Mouse (Mus musculus) liver, embryonic 12.5 days (tissue): ENCODE data around the gene Asgr1. TPM values are rescaled to one million over a fixed set of nuclear protein-coding genes. Genes with fewer than 3 reads are reported as not detected.

Source experiments
- ATAC-seq: fragments of 200-750 bp; cut with Nextera tagmentation; 2 replicates; pipeline ENCODE4 v1.8.0; 2017; ENCODE audit warnings: moderate number of reproducible peaks, mild to moderate bottlenecking, moderate library complexity
- H3K27ac ChIP-seq: fragments of 300-500 bp; sonication (generic); 2 replicates; pipeline ENCODE4 v1.5.1; 2016; ENCODE audit warnings: mild to moderate bottlenecking
- H3K27me3 ChIP-seq: fragments of 300-500 bp; sonication (generic); replicated peaks from 2 replicates; pipeline ENCODE4 v1.6.1; 2016; ENCODE audit warnings: mild to moderate bottlenecking, moderate library complexity
- H3K36me3 ChIP-seq: fragments of 300-500 bp; sonication (generic); 2 replicates; pipeline ENCODE4 v1.6.1; 2016; ENCODE audit warnings: mild to moderate bottlenecking, moderate library complexity
- H3K4me1 ChIP-seq: fragments of 300-500 bp; sonication (generic); 2 replicates; pipeline ENCODE4 v1.6.1; 2016
- H3K4me2 ChIP-seq: fragments of 300-500 bp; sonication (generic); 2 replicates; pipeline ENCODE4 v1.6.1; 2016; ENCODE audit warnings: mild to moderate bottlenecking, moderate library complexity
- H3K4me3 ChIP-seq: fragments of 300-500 bp; sonication (generic); 2 replicates; pipeline ENCODE4 v1.5.1; 2016; ENCODE audit warnings: mild to moderate bottlenecking, moderate library complexity
- H3K9ac ChIP-seq: fragments of 300-500 bp; sonication (generic); 2 replicates; pipeline ENCODE4 v1.6.1; 2016; ENCODE audit warnings: mild to moderate bottlenecking, moderate library complexity
- H3K9me3 ChIP-seq: fragments of 300-500 bp; sonication (generic); replicated peaks from 2 replicates; pipeline ENCODE4 v1.6.1; 2016; ENCODE audit warnings: mild to moderate bottlenecking, moderate library complexity
- WGBS: fragments of 180-500 bp; shearing (Covaris S2); methylation state at CpG from one replicate; pipeline ENCODE4 v1.1.7; 2016; ENCODE audit not compliant: insufficient replicate concordance; 5-methylcytosine and 5-hydroxymethylcytosine counted together
- polyA plus RNA-seq: library from polyadenylated mRNA; unstranded; fragments of >200 nt; fragmentation: Nextera tagmentation; extraction: Ambion mirVana; gene quantifications from 2 replicates; pipeline ENCODE4 v1.2.1, GENCODE M21; 2016

Gene Asgr1
- polyA plus RNA-seq, 1 experiment from 2014 or later, result 0.63 TPM

GRCm38 (mm10) chr11:70017199-70017767 is 36.6 kb upstream of the Asgr1 start:
- 46% methylated on average over 7 of the region's 7 CpGs for WGBS
- ATAC-seq, result no peak
- no peaks in the 10 kb centered on the region for H3K9me3 ChIP-seq
- no peak overlapping the region for H3K4me2 ChIP-seq
- peaks cover 69% of the 10 kb centered on the region for H3K4me1 ChIP-seq
- H3K27me3 ChIP-seq, result peaks cover 4% of the 10 kb centered on the region; the same call in 1 of the 2 replicates
- H3K27ac ChIP-seq, result no peak overlapping the region
- peaks cover 18% of the 10 kb centered on the region for H3K36me3 ChIP-seq
- no peak overlapping the region for H3K4me3 ChIP-seq
- H3K9ac ChIP-seq, result no peak overlapping the region

DNA sequence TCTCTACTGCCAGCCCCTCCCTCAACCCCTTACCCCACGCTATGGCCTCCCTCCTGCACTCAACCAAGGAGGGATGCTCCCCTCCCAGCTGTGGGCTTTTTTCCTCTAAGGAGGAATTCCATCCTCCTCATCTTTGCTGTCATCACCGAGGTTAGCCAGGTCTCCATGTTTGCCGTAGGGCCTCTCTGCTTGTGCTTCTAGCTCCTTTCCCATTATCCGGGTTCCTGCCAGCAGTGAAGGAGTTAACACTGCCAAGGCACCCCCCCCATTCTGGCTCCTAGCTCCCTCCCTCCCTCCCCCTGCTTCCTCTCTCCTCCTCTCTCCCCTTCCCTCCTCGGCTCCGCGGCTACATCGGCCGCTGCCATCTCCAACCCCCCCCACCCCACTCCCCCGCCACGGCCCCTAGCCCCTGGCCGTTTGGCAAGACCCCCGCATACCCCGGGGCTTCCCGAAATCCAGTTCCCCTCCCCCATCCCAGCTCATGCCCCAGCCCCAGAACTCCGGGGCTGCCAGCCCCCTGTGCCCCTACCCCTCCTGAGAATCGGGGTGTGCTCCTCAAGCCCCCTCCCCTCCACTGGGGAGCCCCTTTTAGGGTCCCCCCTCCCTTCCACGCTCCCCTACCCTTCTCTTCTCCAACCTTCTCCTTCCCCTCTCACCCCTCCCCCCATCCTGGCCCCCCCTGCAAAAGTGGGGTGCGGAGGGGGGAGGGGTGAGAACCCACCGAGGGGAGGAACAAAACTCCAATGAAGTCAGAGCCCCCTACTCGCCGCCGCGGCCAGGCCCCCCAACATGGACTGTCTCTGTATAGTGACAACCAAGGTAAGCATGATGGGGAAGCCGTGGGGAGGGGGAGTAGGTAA is 35.5 kb upstream of the Asgr1 start:
- Histone ChIP-seq H3K27ac (peak overlapping the region; percentile 65), H3K4me2 (peak overlapping the region; percentile 71), H3K9me3 (no peaks in the 10 kb centered on the region), H3K4me3 (peak overlapping the region; percentile 52), H3K4me1 (peaks cover 78% of the 10 kb centered on the region), H3K27me3 (peaks cover 15% of the 10 kb centered on the region), H3K9ac (peak overlapping the region; percentile 62), H3K36me3 (peaks cover 7% of the 10 kb centered on the region)
- no peak for ATAC-seq
- 3% methylated on average over 25 of the region's 25 CpGs for WGBS

DNA sequence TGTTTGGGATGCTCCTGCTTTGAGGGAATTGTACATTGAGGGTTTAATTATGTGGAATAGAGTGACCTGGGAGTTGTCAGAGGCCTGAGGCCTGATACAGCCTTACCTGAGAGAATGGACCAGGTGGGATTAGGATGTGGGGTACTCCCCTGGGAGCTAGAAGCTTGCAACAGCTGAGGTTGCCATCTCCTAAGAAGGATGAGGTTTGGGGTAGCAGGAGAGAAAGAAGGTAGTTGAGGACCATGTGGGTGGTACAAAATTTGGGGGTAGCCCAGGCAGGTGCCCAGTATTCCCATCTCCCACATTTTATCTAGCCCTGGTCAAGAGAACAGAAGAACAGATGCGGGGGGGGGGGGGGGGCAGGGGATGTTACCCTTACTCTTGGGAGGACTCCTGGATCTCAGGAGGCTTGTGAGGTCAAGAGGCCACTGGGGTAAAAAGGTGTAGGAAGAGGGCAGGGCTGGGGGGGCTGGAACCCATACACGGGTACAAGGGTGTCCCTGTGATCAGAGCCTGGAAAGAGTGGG is 34.3 kb upstream of the Asgr1 start:
- H3K4me2 ChIP-seq, result peak overlapping the region; percentile 71
- H3K4me1 ChIP-seq, result peaks cover 81% of the 10 kb centered on the region
- no peak overlapping the region for H3K9ac ChIP-seq
- H3K27ac ChIP-seq, result peak overlapping the region; percentile 54; the same call in 1 of the 2 replicates
- peaks cover 26% of the 10 kb centered on the region for H3K27me3 ChIP-seq
- H3K9me3 ChIP-seq, result no peaks in the 10 kb centered on the region
- no peak overlapping the region for H3K4me3 ChIP-seq
- no peaks in the 10 kb centered on the region for H3K36me3 ChIP-seq
- 29% methylated on average over 2 of the region's 2 CpGs for WGBS
- no peak for ATAC-seq

DNA sequence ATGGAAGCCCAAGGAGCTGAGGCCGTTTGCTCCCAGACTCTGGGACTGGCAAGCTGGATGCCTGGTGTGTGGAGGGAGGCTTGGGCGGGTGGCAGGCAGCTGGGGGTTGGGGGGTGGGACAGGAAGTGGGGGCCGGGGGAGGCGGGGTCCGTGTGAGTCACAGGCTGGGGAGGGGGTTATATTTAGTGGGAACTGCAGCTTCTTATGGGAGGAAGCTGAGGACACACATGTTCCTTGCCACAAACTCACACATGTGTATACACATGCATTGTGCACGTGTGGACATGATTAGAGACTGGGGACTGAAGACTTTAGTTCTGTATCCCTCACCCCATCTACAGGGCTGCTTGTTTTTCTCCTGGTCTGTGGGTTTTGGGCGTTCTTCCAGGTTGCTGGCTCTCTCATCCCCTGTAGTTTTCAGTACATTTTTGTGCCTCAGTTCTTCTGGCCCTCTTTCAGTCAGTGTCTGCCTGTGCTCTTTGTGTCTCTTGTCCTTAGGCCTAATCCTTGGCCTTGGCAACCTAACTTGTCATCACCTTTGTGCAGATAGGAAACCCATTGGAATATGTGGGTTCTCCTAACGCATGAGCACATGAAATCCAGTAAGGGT is 33.8 kb upstream of the Asgr1 start:
- Histone ChIP-seq H3K9ac (no peak overlapping the region), H3K9me3 (no peaks in the 10 kb centered on the region), H3K27me3 (peaks cover 32% of the 10 kb centered on the region), H3K4me1 (peaks cover 76% of the 10 kb centered on the region), H3K27ac (peak overlapping the region; percentile 54), H3K4me3 (peak overlapping the region; percentile 57; the same call in 1 of the 2 replicates), H3K4me2 (peak overlapping the region; percentile 71), H3K36me3 (no peaks in the 10 kb centered on the region)
- ATAC-seq, result no peak
- whole genome bisulfite sequencing, result 21% methylated on average over 8 of the region's 8 CpGs

- ATAC-seq, result peak; percentile 82
- peak overlapping the region; percentile 71 for H3K4me2 ChIP-seq
- peak overlapping the region; percentile 57 for H3K4me3 ChIP-seq
- no peaks in the 10 kb centered on the region for H3K9me3 ChIP-seq
- peak overlapping the region; percentile 19 for H3K9ac ChIP-seq
- peaks cover 39% of the 10 kb centered on the region for H3K27me3 ChIP-seq
- no peaks in the 10 kb centered on the region for H3K36me3 ChIP-seq
- H3K4me1 ChIP-seq, result peaks cover 71% of the 10 kb centered on the region
- peak overlapping the region; percentile 57 for H3K27ac ChIP-seq
- WGBS, result 2% methylated on average over 8 of the region's 8 CpGs
These were observed 33.1 kb upstream of the Asgr1 start for GRCm38 (mm10) chr11:70020731-70021263.

- WGBS, result 3% methylated on average over 40 of the region's 40 CpGs
- Histone ChIP-seq H3K36me3 (no peaks in the 10 kb centered on the region), H3K9ac (peak overlapping the region; percentile 19), H3K4me2 (peak overlapping the region; percentile 71), H3K27ac (peak overlapping the region; percentile 57), H3K4me1 (peaks cover 73% of the 10 kb centered on the region), H3K4me3 (peak overlapping the region; percentile 57), H3K9me3 (no peaks in the 10 kb centered on the region), H3K27me3 (peaks cover 46% of the 10 kb centered on the region)
- ATAC-seq, result peak; percentile 78
These were observed 32.4 kb upstream of the Asgr1 start for GRCm38 (mm10) chr11:70021264-70022132.

DNA sequence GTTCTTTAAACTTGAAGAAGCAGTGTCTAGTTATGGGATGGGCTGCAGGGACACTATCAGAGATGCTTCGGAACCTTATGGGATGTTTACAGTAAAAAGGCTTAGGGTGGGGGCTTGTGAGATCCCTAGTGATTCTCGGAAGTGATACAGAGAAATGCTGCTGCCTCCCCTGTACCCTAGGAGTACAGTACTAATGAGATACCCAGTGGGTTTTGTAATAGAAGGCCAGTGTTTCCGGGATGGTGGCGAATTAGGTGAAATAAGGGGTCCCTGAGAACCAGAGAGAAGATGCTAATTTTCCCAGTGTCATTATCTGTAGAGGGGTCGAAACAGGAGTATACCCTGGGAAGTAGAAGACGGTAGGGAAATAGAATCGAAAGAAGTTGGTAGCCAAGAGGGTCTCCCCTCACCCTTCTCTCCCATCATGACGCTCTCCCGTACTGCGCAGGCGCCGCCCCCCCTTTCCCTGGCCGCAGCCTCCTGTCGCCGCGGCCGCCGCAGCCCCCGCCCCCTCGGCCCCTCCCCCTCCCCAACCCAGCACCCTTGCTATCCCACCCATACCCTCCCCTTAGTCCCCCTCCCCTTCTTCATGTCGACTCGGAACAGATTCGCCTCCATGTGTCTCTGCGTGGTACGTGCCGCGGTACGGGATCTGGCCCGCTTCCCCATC is 30.3 kb upstream of the Asgr1 start:
- Histone ChIP-seq H3K27ac (no peak overlapping the region), H3K27me3 (peaks cover 67% of the 10 kb centered on the region), H3K4me1 (peaks cover 80% of the 10 kb centered on the region), H3K4me3 (peak overlapping the region; percentile 8), H3K9me3 (no peaks in the 10 kb centered on the region), H3K36me3 (no peaks in the 10 kb centered on the region), H3K9ac (no peak overlapping the region), H3K4me2 (peak overlapping the region; percentile 58)
- no peak for ATAC-seq
- WGBS, result 10% methylated on average over 18 of the region's 29 CpGs

DNA sequence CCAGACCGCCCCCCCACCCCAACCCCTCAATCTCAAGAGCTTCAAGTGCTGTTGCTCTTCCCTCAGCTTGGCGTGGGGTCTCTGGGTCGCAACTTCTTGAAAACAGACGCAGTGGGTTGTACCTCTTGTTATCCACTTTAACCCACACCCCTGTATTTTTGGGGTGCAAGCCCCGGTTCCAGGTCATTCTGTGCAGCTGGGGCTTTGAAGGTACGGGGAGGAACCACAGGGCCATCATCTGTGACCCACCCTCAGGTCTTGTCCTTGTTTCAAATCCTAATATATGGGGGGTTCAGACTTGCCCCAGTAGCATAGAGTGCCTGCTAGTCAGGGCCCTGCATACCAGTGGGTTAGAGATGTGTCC is 29.8 kb upstream of the Asgr1 start:
- H3K4me1 ChIP-seq, result peaks cover 80% of the 10 kb centered on the region
- ATAC-seq, result no peak
- 15% methylated on average over 6 of the region's 6 CpGs for WGBS
- peak overlapping the region; percentile 8; the same call in 1 of the 2 replicates for H3K4me3 ChIP-seq
- H3K9me3 ChIP-seq, result no peaks in the 10 kb centered on the region
- peak overlapping the region; percentile 58 for H3K4me2 ChIP-seq
- H3K36me3 ChIP-seq, result no peaks in the 10 kb centered on the region
- no peak overlapping the region for H3K9ac ChIP-seq
- no peak overlapping the region for H3K27ac ChIP-seq
- H3K27me3 ChIP-seq, result peaks cover 68% of the 10 kb centered on the region

DNA sequence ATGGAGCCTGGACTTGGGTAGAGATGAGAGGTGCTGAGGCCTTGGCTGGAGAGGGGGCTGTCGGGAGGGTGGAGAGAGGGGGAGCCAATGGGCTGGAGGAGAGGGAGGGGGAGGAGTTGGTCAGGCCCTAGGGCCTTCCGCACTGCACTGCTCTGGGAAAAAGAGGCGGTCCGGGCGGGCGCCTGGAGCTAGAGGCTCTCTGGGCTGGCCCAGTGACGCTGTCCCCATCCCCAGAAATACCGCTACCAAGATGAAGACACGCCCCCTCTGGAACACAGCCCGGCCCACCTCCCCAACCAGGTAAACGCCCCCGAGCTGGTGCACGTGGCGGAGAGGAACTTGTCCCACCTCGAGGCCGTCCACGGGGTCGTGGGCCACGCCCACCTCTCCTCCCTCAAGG is 27.2 kb upstream of the Asgr1 start:
- 0 out of 2 replicates have a peak overlapping the region, but pooled peaks have one; percentile 10 for H3K27ac ChIP-seq
- H3K27me3 ChIP-seq, result peaks cover 68% of the 10 kb centered on the region
- H3K4me3 ChIP-seq, result peak overlapping the region; percentile 23; the same call in 1 of the 2 replicates
- H3K9me3 ChIP-seq, result no peaks in the 10 kb centered on the region
- ATAC-seq, result peak; percentile 51
- peak overlapping the region; percentile 53 for H3K4me2 ChIP-seq
- H3K36me3 ChIP-seq, result peaks cover 12% of the 10 kb centered on the region
- H3K4me1 ChIP-seq, result peaks cover 66% of the 10 kb centered on the region
- WGBS, result 27% methylated on average over 19 of the region's 19 CpGs
- no peak overlapping the region for H3K9ac ChIP-seq

DNA sequence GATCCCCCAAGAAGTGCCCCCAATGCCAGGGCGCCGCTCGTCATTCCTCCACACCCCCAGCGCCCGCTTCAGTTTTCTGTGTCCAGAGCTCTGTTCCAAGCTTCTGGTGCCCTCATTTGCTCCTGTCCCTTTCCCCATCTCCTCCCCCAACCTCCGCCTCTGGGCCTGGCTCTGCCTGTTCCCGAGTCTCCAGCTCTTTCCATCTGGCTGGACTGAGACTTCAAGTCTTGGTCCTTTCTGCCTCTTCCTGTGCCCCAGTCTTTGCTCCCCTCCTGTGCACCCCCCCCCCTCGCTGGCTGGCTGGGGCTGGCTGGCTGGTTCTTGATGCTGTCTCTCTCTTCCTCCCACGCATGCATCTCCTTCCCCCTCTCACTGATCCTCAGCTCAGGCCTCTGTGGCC is 26.5 kb upstream of the Asgr1 start:
- H3K4me3 ChIP-seq, result no peak overlapping the region

More for the DNA sequence above, 26.5 kb upstream of the Asgr1 start:
- H3K9ac ChIP-seq, result no peak overlapping the region
- peaks cover 19% of the 10 kb centered on the region for H3K36me3 ChIP-seq
- ATAC-seq, result no peak
- H3K9me3 ChIP-seq, result no peaks in the 10 kb centered on the region
- peaks cover 63% of the 10 kb centered on the region for H3K27me3 ChIP-seq
- peaks cover 65% of the 10 kb centered on the region for H3K4me1 ChIP-seq
- peak overlapping the region; percentile 53; the same call in 1 of the 2 replicates for H3K4me2 ChIP-seq
- H3K27ac ChIP-seq, result 0 out of 2 replicates have a peak overlapping the region, but pooled peaks have one; percentile 10
- WGBS, result 57% methylated on average over 9 of the region's 9 CpGs
